Mouse (Mus musculus): ENCODE results near the gene Alox5ap.

GRCm38 (mm10) chr5:149245965-149246470, 18.5 kb upstream of the Alox5ap start:
- TF ChIP-seq CTCF (IDR thresholded peaks at IDR 0.05; ENCODE audit: extremely low read depth, insufficient read depth, insufficient read length, insufficient replicate concordance) (no peak), POLR2A (IDR thresholded peaks at IDR 0.05; ENCODE audit: low read depth, low read length) (peak; percentile 71)

All from spleen, adult 2 months (tissue).